34 mouse cellular contexts compared by ENCODE assay signal in the genomic region with DNA sequence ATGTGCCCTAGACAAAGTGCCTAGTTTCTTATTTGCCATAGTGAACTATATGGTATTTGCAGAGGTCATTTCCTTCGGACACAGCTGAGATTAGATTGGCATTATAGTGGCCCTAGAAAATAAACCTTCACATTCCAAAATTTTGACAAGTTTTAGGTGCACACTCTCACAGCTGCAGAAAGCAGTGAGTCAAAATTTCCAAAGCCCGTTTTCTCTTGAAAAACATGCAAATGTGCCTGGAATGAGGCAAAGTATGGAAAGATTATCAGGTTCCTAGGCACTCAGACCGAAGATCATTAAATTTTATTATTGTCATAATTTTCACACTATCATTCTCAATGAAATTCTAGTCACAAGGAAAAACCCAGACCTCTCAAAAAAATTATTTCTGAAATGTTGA.
"Had no signal": no experiment of that assay in that cellular context is flagged by ENCODE, and none has a peak within 500 bp of the region (broad histone marks: within the 10 kb centered on the region; RNA-seq: fewer than 3 reads in every experiment).

No protein-coding gene starts in this region.

- H3K4me3 ChIP-seq: heart, embryonic 12.5 days; heart, embryonic 13.5 days; heart, embryonic 15.5 days; hindbrain, embryonic 10.5 days; hindbrain, embryonic 12.5 days; hindbrain, embryonic 13.5 days; hindbrain, embryonic 15.5 days; intestine, embryonic 15.5 days; kidney, embryonic 15.5 days; layer of hippocampus, adult 2 months; left cerebral cortex, adult 2 months had no signal

- H3K4me1 ChIP-seq: heart, embryonic 12.5 days; heart, embryonic 13.5 days; heart, embryonic 15.5 days; hindbrain, embryonic 10.5 days; hindbrain, embryonic 12.5 days; hindbrain, embryonic 13.5 days; hindbrain, embryonic 15.5 days; intestine, embryonic 15.5 days; kidney, embryonic 15.5 days had no signal

- ATAC-seq: hindbrain, postnatal 0 days; inflammation-experienced regulatory T-cells, adult 6 months; intestine, embryonic 15.5 days; intestine, embryonic 16.5 days; intestine, postnatal 0 days had no signal

- H3K9me3 ChIP-seq: heart, embryonic 12.5 days; heart, embryonic 13.5 days; heart, embryonic 15.5 days; hindbrain, embryonic 10.5 days; hindbrain, embryonic 12.5 days; hindbrain, embryonic 13.5 days; hindbrain, embryonic 15.5 days; intestine, embryonic 15.5 days; kidney, embryonic 15.5 days had no signal

- DNase-seq: heart, postnatal 10 days; heart, postnatal 14 days; heart, postnatal 36 days; heart, postnatal 4 days; kidney, adult 11 months; kidney, adult 18-20 months; kidney, adult 2 months; kidney, adult 8-10 months; kidney, adult 9 months; kidney, postnatal 10 days; kidney, postnatal 14 days; kidney, postnatal 25 days; kidney, postnatal 36 days; kidney, postnatal 4 days; layer of hippocampus, adult 9-11 months; layer of hippocampus, postnatal 36 days had no signal

- H3K27me3 ChIP-seq: heart, embryonic 12.5 days; heart, embryonic 13.5 days; heart, embryonic 15.5 days; hindbrain, embryonic 12.5 days; hindbrain, embryonic 13.5 days; hindbrain, embryonic 15.5 days; intestine, embryonic 15.5 days; kidney, embryonic 15.5 days had no signal

- H3K36me3 ChIP-seq: heart, embryonic 13.5 days; heart, embryonic 15.5 days; hindbrain, embryonic 10.5 days; hindbrain, embryonic 12.5 days; hindbrain, embryonic 13.5 days; hindbrain, embryonic 15.5 days; intestine, embryonic 15.5 days; kidney, embryonic 15.5 days had no signal

- H3K9ac ChIP-seq: heart, embryonic 12.5 days; heart, embryonic 13.5 days; heart, embryonic 15.5 days; hindbrain, embryonic 12.5 days; hindbrain, embryonic 13.5 days; hindbrain, embryonic 14.5 days; hindbrain, embryonic 15.5 days; intestine, embryonic 15.5 days; kidney, embryonic 15.5 days had no signal

- H3K4me2 ChIP-seq: heart, embryonic 11.5 days; heart, embryonic 12.5 days; heart, embryonic 13.5 days; heart, embryonic 15.5 days; hindbrain, embryonic 12.5 days; hindbrain, embryonic 13.5 days; hindbrain, embryonic 14.5 days; hindbrain, embryonic 15.5 days; intestine, embryonic 15.5 days; kidney, embryonic 15.5 days had no signal

- H3K27ac ChIP-seq: heart, embryonic 15.5 days; hindbrain, embryonic 10.5 days; hindbrain, embryonic 12.5 days; hindbrain, embryonic 13.5 days; hindbrain, embryonic 14.5 days; hindbrain, embryonic 15.5 days; hindbrain, postnatal 0 days; intestine, embryonic 15.5 days; kidney, embryonic 15.5 days; kidney, postnatal 0 days; layer of hippocampus, adult 2 months; left cerebral cortex, adult 2 months had no signal
